Mouse (Mus musculus): Measurements from ENCODE around the gene Alg14. TPM values are rescaled to one million over a fixed set of nuclear protein-coding genes. Genes with fewer than 3 reads are reported as not detected.
A peak's percentile ranks its signal among the peaks of the same experiment; 100 is the strongest.

The Alg14 gene
- polyA plus RNA-seq, 1 experiment, result 6.4 TPM

GRCm38 (mm10) chr3:121312979-121313378, 21.4 kb downstream of the Alg14 start:
- H3K27ac ChIP-seq (ENCODE audit: insufficient read depth, low read depth, low read length), result no peak overlapping the region
- H3K36me3 ChIP-seq (ENCODE audit: control insufficient read depth, insufficient read depth, low read length), result no peaks in the 10 kb centered on the region
- no peak overlapping the region for H3K4me3 ChIP-seq (ENCODE audit: low read depth, low read length)
- H3K27me3 ChIP-seq (ENCODE audit: control insufficient read depth, insufficient read depth, low read length), result no peaks in the 10 kb centered on the region
- H3K4me1 ChIP-seq (ENCODE audit: control insufficient read depth, insufficient read depth, insufficient read length, low read length), result no peaks in the 10 kb centered on the region
- WGBS, result 86% methylated on average over 9 of the region's 9 CpGs
- no peak for TF ChIP-seq CTCF (IDR thresholded peaks at IDR 0.05; ENCODE audit: extremely low read depth, insufficient read length, insufficient replicate concordance, low read depth, low read length)
- TF ChIP-seq POLR2A (IDR thresholded peaks at IDR 0.05; ENCODE audit: low read depth, low read length), result no peak

- 82% methylated on average over 6 of the region's 6 CpGs for WGBS
- Histone ChIP-seq H3K4me3 (ENCODE audit: low read depth, low read length) (no peak overlapping the region), H3K27me3 (ENCODE audit: control insufficient read depth, insufficient read depth, low read length) (no peaks in the 10 kb centered on the region), H3K27ac (ENCODE audit: insufficient read depth, low read depth, low read length) (no peak overlapping the region), H3K36me3 (ENCODE audit: control insufficient read depth, insufficient read depth, low read length) (no peaks in the 10 kb centered on the region), H3K4me1 (ENCODE audit: control insufficient read depth, insufficient read depth, insufficient read length, low read length) (no peaks in the 10 kb centered on the region)
- TF ChIP-seq POLR2A (IDR thresholded peaks at IDR 0.05; ENCODE audit: low read depth, low read length), result no peak
- no peak for TF ChIP-seq CTCF (IDR thresholded peaks at IDR 0.05; ENCODE audit: extremely low read depth, insufficient read length, insufficient replicate concordance, low read depth, low read length)
Observed at GRCm38 (mm10) chr3:121314149-121314548, 22.6 kb downstream of the Alg14 start.

GRCm38 (mm10) chr3:121315498-121315897, 23.9 kb downstream of the Alg14 start:
- Histone ChIP-seq H3K27ac (ENCODE audit: insufficient read depth, low read depth, low read length) (no peak overlapping the region), H3K36me3 (ENCODE audit: control insufficient read depth, insufficient read depth, low read length) (peaks cover 3% of the 10 kb centered on the region), H3K4me1 (ENCODE audit: control insufficient read depth, insufficient read depth, insufficient read length, low read length) (no peaks in the 10 kb centered on the region), H3K4me3 (ENCODE audit: low read depth, low read length) (no peak overlapping the region), H3K27me3 (ENCODE audit: control insufficient read depth, insufficient read depth, low read length) (no peaks in the 10 kb centered on the region)
- no peak for TF ChIP-seq CTCF (IDR thresholded peaks at IDR 0.05; ENCODE audit: extremely low read depth, insufficient read length, insufficient replicate concordance, low read depth, low read length)
- 95% methylated on average over 7 of the region's 7 CpGs for WGBS

GRCm38 (mm10) chr3:121319906-121320305, 28.3 kb downstream of the Alg14 start:
- Histone ChIP-seq H3K27ac (ENCODE audit: insufficient read depth, low read depth, low read length) (no peak overlapping the region), H3K4me3 (ENCODE audit: low read depth, low read length) (no peak overlapping the region), H3K36me3 (ENCODE audit: control insufficient read depth, insufficient read depth, low read length) (peaks cover 5% of the 10 kb centered on the region), H3K27me3 (ENCODE audit: control insufficient read depth, insufficient read depth, low read length) (no peaks in the 10 kb centered on the region), H3K4me1 (ENCODE audit: control insufficient read depth, insufficient read depth, insufficient read length, low read length) (no peaks in the 10 kb centered on the region)
- WGBS, result 93% methylated on average over 6 of the region's 6 CpGs
- TF ChIP-seq POLR2A (IDR thresholded peaks at IDR 0.05; ENCODE audit: low read depth, low read length) (no peak), CTCF (IDR thresholded peaks at IDR 0.05; ENCODE audit: extremely low read depth, insufficient read length, insufficient replicate concordance, low read depth, low read length) (no peak)

- TF ChIP-seq CTCF (IDR thresholded peaks at IDR 0.05; ENCODE audit: extremely low read depth, insufficient read length, insufficient replicate concordance, low read depth, low read length) (no peak), POLR2A (IDR thresholded peaks at IDR 0.05; ENCODE audit: low read depth, low read length) (no peak)
- Histone ChIP-seq H3K4me1 (ENCODE audit: control insufficient read depth, insufficient read depth, insufficient read length, low read length) (no peaks in the 10 kb centered on the region), H3K27ac (ENCODE audit: insufficient read depth, low read depth, low read length) (no peak overlapping the region), H3K36me3 (ENCODE audit: control insufficient read depth, insufficient read depth, low read length) (peaks cover 5% of the 10 kb centered on the region), H3K4me3 (ENCODE audit: low read depth, low read length) (no peak overlapping the region), H3K27me3 (ENCODE audit: control insufficient read depth, insufficient read depth, low read length) (no peaks in the 10 kb centered on the region)
- 94% methylated on average over 1 of the region's 1 CpGs for WGBS
Observed at GRCm38 (mm10) chr3:121320896-121321295, 29.3 kb downstream of the Alg14 start.

GRCm38 (mm10) chr3:121323371-121323770, 31.8 kb downstream of the Alg14 start:
- TF ChIP-seq CTCF (IDR thresholded peaks at IDR 0.05; ENCODE audit: extremely low read depth, insufficient read length, insufficient replicate concordance, low read depth, low read length) (no peak), POLR2A (IDR thresholded peaks at IDR 0.05; ENCODE audit: low read depth, low read length) (no peak)
- WGBS, result 99% methylated on average over 15 of the region's 15 CpGs
- Histone ChIP-seq H3K27ac (ENCODE audit: insufficient read depth, low read depth, low read length) (no peak overlapping the region), H3K4me1 (ENCODE audit: control insufficient read depth, insufficient read depth, insufficient read length, low read length) (no peaks in the 10 kb centered on the region), H3K4me3 (ENCODE audit: low read depth, low read length) (no peak overlapping the region), H3K27me3 (ENCODE audit: control insufficient read depth, insufficient read depth, low read length) (no peaks in the 10 kb centered on the region), H3K36me3 (ENCODE audit: control insufficient read depth, insufficient read depth, low read length) (peaks cover 5% of the 10 kb centered on the region)

GRCm38 (mm10) chr3:121327406-121327805, 35.8 kb downstream of the Alg14 start:
- Histone ChIP-seq H3K27ac (ENCODE audit: insufficient read depth, low read depth, low read length) (no peak overlapping the region), H3K4me1 (ENCODE audit: control insufficient read depth, insufficient read depth, insufficient read length, low read length) (peaks cover 2% of the 10 kb centered on the region; the same call in 1 of the 2 replicates), H3K4me3 (ENCODE audit: low read depth, low read length) (no peak overlapping the region), H3K36me3 (ENCODE audit: control insufficient read depth, insufficient read depth, low read length) (peaks cover 3% of the 10 kb centered on the region), H3K27me3 (ENCODE audit: control insufficient read depth, insufficient read depth, low read length) (no peaks in the 10 kb centered on the region)
- no peak for TF ChIP-seq CTCF (IDR thresholded peaks at IDR 0.05; ENCODE audit: extremely low read depth, insufficient read length, insufficient replicate concordance, low read depth, low read length)
- TF ChIP-seq POLR2A (IDR thresholded peaks at IDR 0.05; ENCODE audit: low read depth, low read length), result no peak
- WGBS, result 84% methylated on average over 5 of the region's 5 CpGs

GRCm38 (mm10) chr3:121329647-121330046, 38.1 kb downstream of the Alg14 start:
- Histone ChIP-seq H3K27me3 (ENCODE audit: control insufficient read depth, insufficient read depth, low read length) (no peaks in the 10 kb centered on the region), H3K4me3 (ENCODE audit: low read depth, low read length) (no peak overlapping the region), H3K27ac (ENCODE audit: insufficient read depth, low read depth, low read length) (peak overlapping the region; percentile 35), H3K36me3 (ENCODE audit: control insufficient read depth, insufficient read depth, low read length) (no peaks in the 10 kb centered on the region; the same call in 1 of the 2 replicates), H3K4me1 (ENCODE audit: control insufficient read depth, insufficient read depth, insufficient read length, low read length) (peaks cover 2% of the 10 kb centered on the region; the same call in 1 of the 2 replicates)
- WGBS, result 75% methylated on average over 10 of the region's 10 CpGs
- TF ChIP-seq CTCF (IDR thresholded peaks at IDR 0.05; ENCODE audit: extremely low read depth, insufficient read length, insufficient replicate concordance, low read depth, low read length), result no peak
- TF ChIP-seq POLR2A (IDR thresholded peaks at IDR 0.05; ENCODE audit: low read depth, low read length), result no peak

Data from small intestine, adult 2 months (tissue).